Mouse (Mus musculus): ENCODE measurements around the gene Lyg2.

DNA sequence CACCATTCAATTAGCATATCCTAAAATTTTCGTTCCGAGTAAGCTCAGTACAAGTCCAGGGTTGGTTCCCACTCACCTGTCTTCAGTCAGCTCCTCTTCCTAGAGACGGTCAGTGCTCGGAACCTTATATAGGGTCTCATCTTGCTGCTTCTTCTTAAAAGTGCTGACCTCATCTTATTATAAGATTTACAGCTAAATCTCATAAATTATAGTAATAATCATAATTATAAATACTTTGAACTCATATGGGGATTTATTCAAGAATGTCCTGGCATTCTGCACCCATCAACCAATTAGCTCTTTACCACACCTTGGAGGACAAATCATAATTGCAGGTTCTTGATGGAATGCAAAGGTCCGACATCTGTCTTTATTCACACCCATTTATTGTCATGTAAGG, 41.4 kb upstream of the Lyg2 start, which contains the start of gene Lyg1:
- TF ChIP-seq CTCF (IDR thresholded peaks at IDR 0.05; ENCODE audit: extremely low read depth, insufficient read length, insufficient replicate concordance, low read depth, low read length) (no peak), POLR2A (IDR thresholded peaks at IDR 0.05; ENCODE audit: low read depth, low read length) (no peak)

All from small intestine, adult 2 months (tissue).